Mouse (Mus musculus) lung, postnatal 0 days (tissue): ENCODE measurements at regions not wholly inside any gene's neighbourhood (a gene's known extent, or its start where the extent isn't known, plus 50 kb on each side); places are given as distances from the start of the nearest gene placed in this dataset.

ENCODE experiments used
- CTCF ChIP-seq: IDR thresholded peaks from 2 replicates; pipeline ENCODE4 v1.5.1; 2016; ENCODE audit warnings: antibody characterized with exemption, mild to moderate bottlenecking
- EP300 ChIP-seq: IDR thresholded peaks from 2 replicates; pipeline ENCODE4 v1.6.1; 2016; ENCODE audit warnings: antibody characterized with exemption, mild to moderate bottlenecking, control low read depth

GRCm38 (mm10) chr1:190580653-190581052 is 330.9 kb downstream of the Rps6kc1 start:
- TF ChIP-seq CTCF = no peak
- no peak for TF ChIP-seq EP300
